Mouse (Mus musculus): ENCODE data around the gene Ppp1r15b. TPM values are rescaled to one million over a fixed set of nuclear protein-coding genes. Genes with fewer than 3 reads are reported as not detected.

The Ppp1r15b gene
- polyA plus RNA-seq (2015; fragmentation: Illumina TruSeq; extraction: RNeasy Lipid Tissue Mini Kit (QIAGEN cat#74804); ENCODE audit: low read depth, low replicate concordance): 30.4 TPM

GRCm38 (mm10) chr1:133130638-133131560, at the start of gene Ppp1r15b:
Ppp1r15b (plus strand) TSS chr1:133131143.

GRCm38 (mm10) chr1:133163820-133164431, 33.0 kb downstream of the Ppp1r15b start, which contains the start of gene Plekha6:
Plekha6 (plus strand) TSS chr1:133164210.

Other genes with a start within 250 kb of the Ppp1r15b start
- 51.9 TPM for gene Mdm4, start 100.6 kb upstream of the Ppp1r15b start, polyA plus RNA-seq (2015; fragmentation: Illumina TruSeq; extraction: RNeasy Lipid Tissue Mini Kit (QIAGEN cat#74804); ENCODE audit: low read depth, low replicate concordance)
- gene Pik3c2b, start 85.5 kb upstream of the Ppp1r15b start, polyA plus RNA-seq (2015; fragmentation: Illumina TruSeq; extraction: RNeasy Lipid Tissue Mini Kit (QIAGEN cat#74804); ENCODE audit: low read depth, low replicate concordance): 8.2 TPM
- gene Plekha6, start 33.1 kb downstream of the Ppp1r15b start, polyA plus RNA-seq (2015; fragmentation: Illumina TruSeq; extraction: RNeasy Lipid Tissue Mini Kit (QIAGEN cat#74804); ENCODE audit: low read depth, low replicate concordance): 48.0 TPM
- gene Golt1a, start 178.7 kb downstream of the Ppp1r15b start, polyA plus RNA-seq (2015; fragmentation: Illumina TruSeq; extraction: RNeasy Lipid Tissue Mini Kit (QIAGEN cat#74804); ENCODE audit: low read depth, low replicate concordance): 0.34 TPM
- not detected for gene Kiss1, start 190.7 kb downstream of the Ppp1r15b start, polyA plus RNA-seq (2015; fragmentation: Illumina TruSeq; extraction: RNeasy Lipid Tissue Mini Kit (QIAGEN cat#74804); ENCODE audit: low read depth, low replicate concordance)
- not detected for gene Ren1, start 219.4 kb downstream of the Ppp1r15b start, polyA plus RNA-seq (2015; fragmentation: Illumina TruSeq; extraction: RNeasy Lipid Tissue Mini Kit (QIAGEN cat#74804); ENCODE audit: low read depth, low replicate concordance)
- 8.3 TPM for gene Etnk2, start 232.4 kb downstream of the Ppp1r15b start, polyA plus RNA-seq (2015; fragmentation: Illumina TruSeq; extraction: RNeasy Lipid Tissue Mini Kit (QIAGEN cat#74804); ENCODE audit: low read depth, low replicate concordance)